Mouse (Mus musculus): ENCODE results near the gene Prrc2b. TPM values are rescaled to one million over a fixed set of nuclear protein-coding genes. Genes with fewer than 3 reads are reported as not detected.

Prrc2b gene
- polyA plus RNA-seq, 1 experiment from 2014 or later: 76.2 TPM

DNA sequence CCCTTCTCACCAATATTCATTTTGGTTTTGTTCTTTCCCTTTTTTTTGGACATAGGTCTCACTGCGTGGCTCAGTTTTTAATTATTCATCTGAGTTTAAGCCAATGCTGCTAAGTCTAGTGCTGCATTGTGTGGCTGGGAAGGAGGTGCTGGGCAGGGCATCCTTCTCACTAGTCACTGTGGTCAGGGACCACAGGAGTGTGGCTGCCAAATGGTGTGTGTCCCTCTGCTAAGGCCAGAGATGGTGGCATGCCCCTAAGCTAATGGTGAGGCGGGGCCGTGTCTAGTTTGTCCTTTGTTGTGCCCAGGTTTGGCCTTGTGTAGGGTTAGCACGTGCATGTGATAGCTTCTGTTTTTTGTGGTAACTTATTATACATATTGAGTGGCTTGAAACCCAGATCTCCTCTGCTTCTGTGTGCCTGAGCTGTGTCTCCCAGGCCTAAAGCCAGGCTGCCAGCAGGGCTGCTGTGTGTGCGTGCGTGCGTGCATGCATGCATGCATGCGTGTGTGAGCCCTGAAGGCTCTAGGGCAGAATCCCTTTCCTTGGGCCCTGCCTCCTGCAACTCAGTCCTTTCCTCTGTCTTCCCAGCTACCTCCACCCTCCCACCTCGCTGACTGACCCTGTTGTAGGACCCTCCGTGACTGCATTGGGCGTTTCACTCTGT lies 26.6 kb downstream of the Prrc2b start:
- H3K4me3 ChIP-seq: no peak overlapping the region
- peaks cover 72% of the 10 kb centered on the region for H3K4me1 ChIP-seq
- H3K27ac ChIP-seq (replicated peaks): no peak overlapping the region
- no peak overlapping the region for H3K4me2 ChIP-seq (replicated peaks)
- 76% methylated on average over 11 of the region's 11 CpGs for WGBS
- ATAC-seq (replicated peaks): no peak
- H3K27me3 ChIP-seq: no peaks in the 10 kb centered on the region
- H3K36me3 ChIP-seq: no peaks in the 10 kb centered on the region
- no peaks in the 10 kb centered on the region for H3K9me3 ChIP-seq
- no peak overlapping the region for H3K9ac ChIP-seq (replicated peaks)

DNA sequence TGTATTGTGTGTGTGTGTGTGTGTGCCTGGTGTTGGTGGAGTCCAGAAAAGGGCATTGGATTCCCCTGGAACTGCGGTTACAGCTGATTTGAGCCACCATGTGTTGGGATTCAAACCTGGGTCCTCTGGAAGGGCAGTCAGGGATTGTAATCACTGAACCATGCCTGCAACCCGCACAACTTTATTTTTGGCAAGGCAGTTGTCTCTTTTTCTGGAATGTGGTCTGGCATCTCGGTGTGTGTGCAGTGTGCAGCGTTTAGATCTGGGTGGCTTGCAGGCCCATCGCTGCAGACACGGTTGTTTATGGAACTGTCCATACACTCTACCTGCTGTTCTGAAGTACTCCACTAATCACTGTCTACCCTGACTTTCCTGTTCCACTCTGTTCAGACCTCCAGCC lies 28.5 kb downstream of the Prrc2b start:
- no peak overlapping the region for H3K4me2 ChIP-seq (replicated peaks)
- no peak overlapping the region for H3K9ac ChIP-seq (replicated peaks)
- H3K36me3 ChIP-seq: peaks cover under 1% of the 10 kb centered on the region; the same call in 1 of the 2 replicates
- ATAC-seq (replicated peaks): no peak
- no peaks in the 10 kb centered on the region for H3K27me3 ChIP-seq
- 80% methylated on average over 6 of the region's 6 CpGs for WGBS
- H3K4me3 ChIP-seq: no peak overlapping the region
- no peaks in the 10 kb centered on the region for H3K9me3 ChIP-seq
- H3K27ac ChIP-seq (replicated peaks): no peak overlapping the region
- peaks cover 68% of the 10 kb centered on the region for H3K4me1 ChIP-seq

GRCm38 (mm10) chr2:32180127-32180526 lies 29.2 kb downstream of the Prrc2b start:
- H3K4me1 ChIP-seq: peaks cover 60% of the 10 kb centered on the region
- H3K4me2 ChIP-seq (replicated peaks): no peak overlapping the region
- no peak overlapping the region for H3K27ac ChIP-seq (replicated peaks)
- no peak for ATAC-seq (replicated peaks)
- no peaks in the 10 kb centered on the region for H3K27me3 ChIP-seq
- H3K9me3 ChIP-seq: no peaks in the 10 kb centered on the region
- H3K4me3 ChIP-seq: no peak overlapping the region
- H3K9ac ChIP-seq (replicated peaks): no peak overlapping the region
- WGBS: 94% methylated on average over 12 of the region's 12 CpGs
- peaks cover 7% of the 10 kb centered on the region for H3K36me3 ChIP-seq

DNA sequence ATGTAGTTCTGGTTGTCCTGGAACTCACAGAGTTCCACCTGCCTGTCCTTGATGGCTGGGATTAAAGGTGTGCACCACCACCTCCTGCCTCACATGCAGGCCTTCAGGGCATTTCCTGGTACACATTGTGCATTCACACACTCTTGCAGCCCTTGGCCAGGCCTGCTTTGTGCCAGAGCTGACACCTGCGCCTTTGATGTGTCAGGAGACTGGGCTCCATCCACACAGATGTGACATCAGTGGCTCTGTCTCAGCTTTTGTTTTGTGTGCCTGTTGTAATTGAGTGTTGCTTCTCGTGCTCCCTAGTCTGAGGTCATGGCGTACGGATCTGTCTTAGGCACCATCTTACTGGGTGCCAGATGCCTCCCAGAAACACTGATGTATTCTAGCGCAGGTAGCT lies 30.5 kb downstream of the Prrc2b start:
- Histone ChIP-seq H3K4me3 (no peak overlapping the region), H3K4me2 (replicated peaks) (no peak overlapping the region), H3K27ac (replicated peaks) (no peak overlapping the region), H3K27me3 (no peaks in the 10 kb centered on the region), H3K9ac (replicated peaks) (no peak overlapping the region), H3K4me1 (peaks cover 54% of the 10 kb centered on the region), H3K9me3 (no peaks in the 10 kb centered on the region), H3K36me3 (peaks cover 16% of the 10 kb centered on the region)
- WGBS: 68% methylated on average over 5 of the region's 5 CpGs
- no peak for ATAC-seq (replicated peaks)

DNA sequence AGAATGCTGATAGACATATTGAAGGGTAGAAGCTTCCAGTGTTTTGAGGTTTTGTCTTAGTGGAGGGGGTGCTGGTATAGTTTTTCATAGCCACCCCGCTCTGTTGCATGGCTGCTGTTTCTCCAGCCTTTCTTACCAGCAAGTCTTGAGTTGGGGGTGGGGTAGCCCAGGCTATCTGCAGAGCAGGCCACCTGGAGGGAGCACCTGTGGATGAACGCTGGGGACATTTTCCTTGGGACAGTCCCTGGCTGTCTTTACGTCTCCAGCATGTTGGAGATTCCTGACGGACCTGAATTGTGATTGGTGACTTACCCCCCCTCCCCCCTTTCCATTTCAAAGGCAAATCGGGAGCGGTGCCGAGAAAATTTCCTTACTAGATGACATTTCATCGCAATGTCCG lies 31.2 kb downstream of the Prrc2b start:
- no peak for ATAC-seq (replicated peaks)
- H3K4me2 ChIP-seq (replicated peaks): 0 out of 2 replicates have a peak overlapping the region, but pooled peaks have one; percentile 1
- H3K27me3 ChIP-seq: no peaks in the 10 kb centered on the region
- 69% methylated on average over 9 of the region's 9 CpGs for WGBS
- H3K36me3 ChIP-seq: peaks cover 18% of the 10 kb centered on the region
- H3K4me3 ChIP-seq: no peak overlapping the region
- no peaks in the 10 kb centered on the region for H3K9me3 ChIP-seq
- peak overlapping the region; percentile 74 for H3K27ac ChIP-seq (replicated peaks)
- peaks cover 48% of the 10 kb centered on the region for H3K4me1 ChIP-seq
- H3K9ac ChIP-seq (replicated peaks): no peak overlapping the region

DNA sequence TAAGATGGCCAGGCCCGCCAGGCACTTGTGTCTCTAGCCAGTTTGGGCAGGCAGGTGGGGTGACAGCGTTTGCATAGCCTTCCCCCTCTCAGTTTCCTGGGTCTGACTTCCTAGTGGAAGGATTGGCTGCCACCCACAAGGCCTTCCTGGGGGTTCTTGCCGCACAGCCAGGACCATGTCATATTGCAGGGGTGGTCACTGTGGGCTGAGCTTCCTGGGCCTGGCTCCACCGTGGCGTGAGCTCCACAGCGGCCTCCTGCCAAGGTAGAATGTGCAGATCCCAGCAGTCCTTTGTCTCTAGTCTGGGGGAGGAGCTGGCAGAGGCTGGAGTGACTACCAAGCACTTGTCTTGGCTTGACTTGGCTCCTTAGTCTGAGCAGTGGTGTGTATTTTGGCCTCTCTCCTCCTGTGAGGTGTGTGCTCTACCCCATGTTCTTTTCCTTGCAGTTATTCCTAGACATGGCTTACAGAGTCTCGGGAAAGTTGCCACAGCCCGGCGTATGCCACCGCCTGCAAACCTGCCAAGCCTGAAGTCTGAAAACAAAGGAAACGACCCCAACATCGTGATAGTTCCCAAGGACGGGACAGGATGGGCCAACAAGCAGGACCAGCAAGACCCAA lies 31.9 kb downstream of the Prrc2b start:
- no peaks in the 10 kb centered on the region for H3K27me3 ChIP-seq
- no peak overlapping the region for H3K4me3 ChIP-seq
- peaks cover 21% of the 10 kb centered on the region for H3K36me3 ChIP-seq
- 0 out of 2 replicates have a peak overlapping the region, but pooled peaks have one; percentile 1 for H3K4me2 ChIP-seq (replicated peaks)
- H3K9me3 ChIP-seq: no peaks in the 10 kb centered on the region
- 43% methylated on average over 13 of the region's 13 CpGs for WGBS
- peaks cover 42% of the 10 kb centered on the region for H3K4me1 ChIP-seq
- ATAC-seq (replicated peaks): 0 out of 2 replicates have a peak, but pooled peaks have one; percentile 33
- H3K27ac ChIP-seq (replicated peaks): peak overlapping the region; percentile 74
- no peak overlapping the region for H3K9ac ChIP-seq (replicated peaks)

GRCm38 (mm10) chr2:32187019-32187551 lies 36.2 kb downstream of the Prrc2b start:
- no peak overlapping the region for H3K9ac ChIP-seq (replicated peaks)
- no peak overlapping the region for H3K27ac ChIP-seq (replicated peaks)
- H3K36me3 ChIP-seq: peaks cover 42% of the 10 kb centered on the region
- H3K27me3 ChIP-seq: no peaks in the 10 kb centered on the region
- peaks cover 15% of the 10 kb centered on the region for H3K4me1 ChIP-seq
- H3K4me2 ChIP-seq (replicated peaks): no peak overlapping the region
- no peaks in the 10 kb centered on the region for H3K9me3 ChIP-seq
- 94% methylated on average over 13 of the region's 13 CpGs for WGBS
- no peak for ATAC-seq (replicated peaks)
- H3K4me3 ChIP-seq: no peak overlapping the region

GRCm38 (mm10) chr2:32187649-32188048 lies 36.8 kb downstream of the Prrc2b start:
- Histone ChIP-seq H3K9me3 (no peaks in the 10 kb centered on the region), H3K4me1 (peaks cover 9% of the 10 kb centered on the region), H3K27ac (replicated peaks) (no peak overlapping the region), H3K4me2 (replicated peaks) (no peak overlapping the region), H3K4me3 (no peak overlapping the region), H3K27me3 (no peaks in the 10 kb centered on the region), H3K36me3 (peaks cover 47% of the 10 kb centered on the region), H3K9ac (replicated peaks) (no peak overlapping the region)
- 84% methylated on average over 7 of the region's 7 CpGs for WGBS
- ATAC-seq (replicated peaks): no peak

GRCm38 (mm10) chr2:32189060-32189681 lies 38.3 kb downstream of the Prrc2b start:
- no peak for ATAC-seq (replicated peaks)
- Histone ChIP-seq H3K27ac (replicated peaks) (no peak overlapping the region), H3K9ac (replicated peaks) (no peak overlapping the region), H3K4me1 (no peaks in the 10 kb centered on the region), H3K4me3 (no peak overlapping the region), H3K36me3 (peaks cover 62% of the 10 kb centered on the region), H3K9me3 (no peaks in the 10 kb centered on the region), H3K4me2 (replicated peaks) (no peak overlapping the region), H3K27me3 (no peaks in the 10 kb centered on the region)
- WGBS: 88% methylated on average over 5 of the region's 5 CpGs

- Histone ChIP-seq H3K9ac (replicated peaks) (no peak overlapping the region), H3K27ac (replicated peaks) (no peak overlapping the region), H3K36me3 (peaks cover 67% of the 10 kb centered on the region), H3K4me3 (no peak overlapping the region), H3K27me3 (no peaks in the 10 kb centered on the region), H3K9me3 (no peaks in the 10 kb centered on the region), H3K4me2 (replicated peaks) (no peak overlapping the region), H3K4me1 (no peaks in the 10 kb centered on the region)
- no peak for ATAC-seq (replicated peaks)
- 82% methylated on average over 1 of the region's 1 CpGs for WGBS
Measured at GRCm38 (mm10) chr2:32190620-32191019, 39.7 kb downstream of the Prrc2b start.

DNA sequence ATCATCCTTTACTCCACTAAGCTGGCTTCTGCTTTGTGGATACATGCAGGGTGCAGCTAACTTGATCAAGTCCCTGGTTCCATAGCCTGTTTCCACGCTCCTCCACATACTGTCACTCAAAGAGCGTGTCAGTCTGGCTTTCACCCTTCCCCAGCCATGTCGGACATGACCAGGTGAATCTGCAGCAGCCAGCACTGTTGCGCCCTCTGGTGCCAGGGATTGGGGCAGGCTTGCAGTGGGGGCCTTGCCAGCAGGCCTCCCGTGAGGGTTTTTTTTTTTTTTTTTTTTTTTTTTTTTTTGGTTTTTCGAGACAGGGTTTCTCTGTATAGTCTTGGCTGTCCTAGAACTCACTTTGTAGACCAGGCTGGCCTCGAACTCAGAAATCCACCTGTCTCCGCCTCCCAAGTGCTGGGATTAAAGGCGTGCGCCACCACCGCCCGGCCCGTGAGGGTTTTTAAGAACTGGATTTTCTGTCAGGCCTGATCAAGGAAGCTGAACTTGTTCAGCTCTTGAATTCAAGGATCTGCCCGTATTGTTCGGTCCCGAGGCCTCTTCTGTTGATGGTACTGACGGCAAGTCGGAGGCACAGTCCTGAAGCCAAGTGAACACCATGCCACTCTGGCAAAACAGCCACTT lies 41.1 kb downstream of the Prrc2b start:
- H3K4me3 ChIP-seq: no peak overlapping the region
- H3K27me3 ChIP-seq: no peaks in the 10 kb centered on the region
- ATAC-seq (replicated peaks): no peak
- no peaks in the 10 kb centered on the region for H3K9me3 ChIP-seq
- no peak overlapping the region for H3K9ac ChIP-seq (replicated peaks)
- no peak overlapping the region for H3K4me2 ChIP-seq (replicated peaks)
- H3K4me1 ChIP-seq: no peaks in the 10 kb centered on the region
- peaks cover 73% of the 10 kb centered on the region for H3K36me3 ChIP-seq
- H3K27ac ChIP-seq (replicated peaks): no peak overlapping the region
- 86% methylated on average over 17 of the region's 18 CpGs for WGBS

GRCm38 (mm10) chr2:32198977-32199376 lies 48.1 kb downstream of the Prrc2b start:
- ATAC-seq (replicated peaks): no peak
- Histone ChIP-seq H3K27me3 (no peaks in the 10 kb centered on the region), H3K9me3 (no peaks in the 10 kb centered on the region), H3K27ac (replicated peaks) (no peak overlapping the region), H3K9ac (replicated peaks) (no peak overlapping the region), H3K4me3 (no peak overlapping the region), H3K36me3 (peaks cover 98% of the 10 kb centered on the region), H3K4me1 (0 out of 2 replicates have a peak, but pooled peaks cover 7% of the 10 kb centered on the region), H3K4me2 (replicated peaks) (no peak overlapping the region)
- WGBS: 77% methylated on average over 11 of the region's 11 CpGs

All from forebrain, embryonic 15.5 days (tissue).